Mouse (Mus musculus) kidney, adult 18-20 months (tissue): ENCODE measurements around the gene Sirpa.

Experiments used
- DNase-seq: peaks from one replicate; pipeline ENCODE4 v3.0.0; 2021

The Sirpa gene

DNA sequence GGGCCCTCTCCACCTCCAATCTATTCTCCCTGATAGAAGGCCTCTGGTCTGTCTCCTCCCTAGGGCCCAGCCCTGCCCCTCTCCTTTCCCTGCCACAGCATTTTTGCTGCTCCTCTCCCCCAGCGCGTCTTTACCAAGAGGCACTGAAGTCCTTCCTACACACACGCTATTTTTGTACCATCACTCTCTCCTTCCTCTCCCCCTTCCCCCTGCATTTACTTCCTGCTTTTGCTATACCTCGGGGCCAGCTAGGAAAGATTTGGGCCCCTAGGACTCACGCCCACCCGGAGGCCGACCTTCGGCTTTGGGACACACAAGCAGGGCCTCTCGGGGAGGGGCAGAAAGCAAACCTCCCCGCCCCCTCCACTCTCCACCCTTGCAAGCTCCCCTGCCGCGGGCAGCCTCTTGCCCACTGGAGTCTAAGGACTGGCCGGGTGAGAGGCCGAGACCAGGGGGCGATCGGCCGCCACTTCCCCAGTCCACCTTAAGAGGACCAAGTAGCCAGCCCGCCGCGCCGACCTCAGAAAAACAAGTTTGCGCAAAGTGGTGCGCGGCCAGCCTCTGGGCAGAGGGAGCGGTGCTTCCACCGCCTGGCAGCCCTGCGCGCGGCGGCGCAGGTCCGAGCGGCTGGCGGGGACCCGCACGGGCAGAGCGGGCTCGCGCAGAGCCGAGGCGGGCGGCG is at the start of gene Sirpa:
Gene Sirpa, plus strand, starts transcription at position 377 of the 682 bp plus-strand sequence.
- peak; percentile 82 for DNase-seq

DNA sequence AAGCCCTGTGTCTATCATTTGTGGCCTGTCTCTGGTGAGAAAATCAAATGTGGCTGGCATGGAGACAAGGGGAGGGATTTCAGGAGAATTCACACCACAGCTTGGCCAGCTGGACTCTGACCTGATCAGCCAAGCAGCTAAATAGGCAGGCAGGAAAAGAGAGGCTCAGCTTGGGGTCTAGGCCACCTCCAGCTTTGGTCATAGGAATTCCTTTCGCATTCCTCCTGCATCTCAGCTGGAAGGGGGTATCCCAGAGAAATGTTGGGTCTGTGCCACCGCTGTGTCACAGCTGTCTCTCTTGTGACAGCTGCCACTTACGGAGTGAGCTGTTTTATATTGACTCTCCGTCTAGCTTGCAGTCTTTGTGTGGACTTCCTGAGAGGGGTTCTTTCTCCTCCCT is 48.2 kb upstream of the Sirpa start:
- peak; percentile 75 for DNase-seq

DNA sequence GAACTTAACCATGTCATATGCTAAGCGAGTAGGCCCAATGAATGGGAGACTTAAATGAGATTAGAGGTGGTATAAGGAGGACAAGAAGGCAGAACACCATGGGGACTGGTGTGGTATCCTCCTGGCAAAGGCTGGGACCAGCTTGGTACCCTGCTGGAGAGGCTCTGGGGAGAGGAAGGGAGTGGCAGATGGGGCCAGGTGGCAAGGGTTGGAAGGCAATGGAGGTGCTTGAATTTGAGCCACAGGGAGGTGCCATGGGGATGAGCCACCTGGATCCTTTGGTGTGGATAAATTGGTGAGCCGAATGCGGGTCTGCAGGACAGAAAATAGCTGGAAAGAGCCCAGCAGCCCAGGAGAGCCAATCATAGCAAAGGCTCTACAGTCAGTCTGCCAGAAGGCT is 47.7 kb upstream of the Sirpa start:
- no peak for DNase-seq

DNA sequence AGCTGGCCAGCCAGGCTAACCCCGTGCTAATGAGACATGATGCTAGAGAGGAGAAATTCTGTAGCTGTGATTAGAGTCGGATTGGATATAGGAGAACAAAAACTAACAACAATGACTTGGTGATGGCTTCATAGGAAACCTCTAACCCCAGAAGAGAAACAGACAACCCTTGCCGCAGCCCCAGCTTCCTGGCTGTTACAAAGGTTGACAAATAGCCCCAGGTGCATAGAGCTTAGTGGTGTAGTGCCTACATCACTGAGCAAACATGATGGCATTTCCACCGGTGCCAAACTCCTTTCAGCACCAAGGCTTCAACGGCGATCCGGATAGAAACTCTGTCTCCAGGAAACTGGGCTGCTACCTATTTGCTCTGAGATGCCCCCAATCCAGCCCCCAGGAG is 47.0 kb upstream of the Sirpa start:
- no peak for DNase-seq

DNA sequence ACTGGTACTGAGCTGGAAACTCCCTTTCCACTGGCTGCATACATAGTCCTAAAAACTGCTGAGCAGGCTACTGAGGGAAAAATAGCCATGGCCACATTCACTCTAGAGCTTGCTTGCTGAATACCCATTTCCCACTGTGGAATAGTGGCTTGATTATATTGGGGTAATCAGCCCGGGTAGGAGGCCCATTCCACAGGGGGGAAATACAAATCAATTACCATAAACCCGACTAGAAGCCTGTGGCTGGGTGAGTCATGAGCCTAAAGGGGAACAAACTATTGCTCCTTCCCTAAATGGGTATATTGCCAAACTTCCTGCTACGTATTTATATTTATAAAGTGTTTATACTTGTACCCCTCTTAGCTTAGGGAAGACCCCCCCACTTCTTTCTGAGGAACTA is 45.9 kb upstream of the Sirpa start:
- no peak for DNase-seq

DNA sequence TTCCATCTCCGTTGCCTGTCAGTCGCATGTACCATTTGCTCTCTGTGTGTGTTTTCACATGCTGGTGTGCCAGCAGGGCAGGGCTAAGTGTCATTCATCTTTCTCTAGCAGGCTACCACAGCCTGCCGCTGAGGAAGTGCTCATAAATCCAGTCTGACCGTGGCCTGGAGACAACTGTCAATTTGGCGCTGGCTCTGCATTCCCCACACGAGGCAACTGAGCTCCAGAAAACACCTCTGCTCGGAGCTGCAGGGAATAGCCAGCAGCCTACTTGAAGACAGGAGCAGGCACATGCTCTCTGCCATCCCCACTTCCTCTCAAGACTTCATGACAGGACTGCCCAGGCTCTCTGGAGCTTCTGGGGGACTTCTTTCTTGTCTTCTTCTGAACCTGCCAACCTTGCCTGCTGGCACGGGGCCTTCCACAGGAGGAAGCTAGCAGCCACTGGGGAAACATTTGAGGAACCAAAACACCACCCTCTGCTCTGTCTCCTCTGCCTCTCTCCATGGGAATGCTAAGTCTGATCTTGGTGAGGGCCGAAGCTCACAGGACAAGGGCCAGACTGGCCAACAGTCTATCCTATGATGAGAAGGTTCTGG is 43.0 kb upstream of the Sirpa start:
- DNase-seq: no peak

DNA sequence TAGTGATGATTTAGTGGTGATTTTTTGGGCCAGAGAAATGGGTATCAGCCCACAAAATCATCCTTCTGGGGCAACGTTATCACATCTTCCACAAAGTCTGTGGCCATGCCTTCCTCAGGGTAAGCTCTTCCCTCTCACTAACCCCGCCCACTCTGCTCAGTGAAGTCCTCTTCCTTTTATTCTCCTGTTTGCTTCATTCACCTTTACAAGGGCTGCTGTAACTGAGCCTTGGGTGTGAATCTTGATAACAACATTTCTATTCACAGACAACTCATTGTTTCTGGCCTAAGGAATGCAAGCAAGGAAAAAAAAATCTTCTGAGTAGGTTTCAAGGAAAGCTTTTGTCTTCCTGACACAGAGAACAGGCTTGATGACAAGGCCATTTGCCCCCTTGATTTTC is 41.9 kb upstream of the Sirpa start:
- no peak for DNase-seq

DNA sequence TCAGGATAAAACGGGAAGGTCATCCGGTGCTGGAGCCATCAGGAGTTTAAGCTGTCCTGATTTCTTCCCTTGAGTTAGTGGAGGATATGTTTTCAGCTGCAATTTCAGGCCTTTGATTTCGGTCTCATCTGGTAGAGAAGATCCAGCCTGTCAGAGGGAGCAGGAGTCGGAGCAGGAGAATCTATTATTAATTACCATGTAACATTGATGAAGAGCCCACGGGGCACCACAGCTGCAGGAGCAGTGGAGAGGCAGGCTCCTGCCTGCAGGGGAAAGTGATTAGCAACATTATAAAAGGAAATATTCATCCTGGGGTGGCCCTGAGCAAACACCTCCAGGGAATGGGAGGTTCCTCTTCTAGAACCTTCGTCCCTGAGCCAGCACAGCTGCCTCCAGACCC is 36.6 kb upstream of the Sirpa start:
- no peak for DNase-seq

DNA sequence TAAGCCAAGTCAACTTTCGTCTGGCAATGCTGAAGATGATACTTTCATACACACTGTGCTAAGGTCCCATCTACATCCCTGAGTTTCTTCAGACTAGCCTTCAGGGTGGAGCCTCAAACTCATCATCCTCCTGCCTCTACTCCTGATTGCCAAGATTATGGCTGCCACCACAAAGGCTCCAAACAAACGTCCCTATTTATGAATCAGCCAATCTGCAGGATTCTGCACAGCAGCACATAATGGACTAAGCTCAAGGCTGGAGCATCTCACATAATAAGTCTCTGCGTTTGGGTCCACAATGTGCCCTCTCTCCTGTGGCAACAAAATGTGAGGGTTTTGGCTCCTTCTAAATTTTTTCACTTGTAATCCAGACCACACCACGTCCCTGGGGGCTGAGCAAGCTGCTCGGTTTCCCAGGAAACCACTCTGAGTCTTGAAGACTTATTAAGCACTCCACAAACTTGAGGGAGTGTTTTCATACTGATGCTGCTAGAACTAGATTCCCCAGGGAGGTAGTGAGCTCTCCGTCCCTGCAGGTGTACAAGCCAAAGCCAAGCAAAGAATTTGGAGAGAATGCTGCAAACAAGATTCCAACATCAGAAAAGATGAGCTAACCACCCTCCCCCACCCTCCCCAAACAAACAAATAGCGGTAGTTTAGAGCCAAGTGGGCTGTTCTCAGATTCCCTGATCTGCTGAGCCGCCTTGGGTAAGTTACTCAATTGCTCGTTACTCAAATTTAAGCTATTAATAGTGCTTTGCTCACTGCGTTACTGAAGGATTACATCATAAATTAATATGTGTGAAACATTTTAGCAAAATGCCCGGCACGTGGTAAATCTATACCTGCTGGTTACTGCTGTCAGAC is 34.4 kb upstream of the Sirpa start:
- no peak for DNase-seq

DNA sequence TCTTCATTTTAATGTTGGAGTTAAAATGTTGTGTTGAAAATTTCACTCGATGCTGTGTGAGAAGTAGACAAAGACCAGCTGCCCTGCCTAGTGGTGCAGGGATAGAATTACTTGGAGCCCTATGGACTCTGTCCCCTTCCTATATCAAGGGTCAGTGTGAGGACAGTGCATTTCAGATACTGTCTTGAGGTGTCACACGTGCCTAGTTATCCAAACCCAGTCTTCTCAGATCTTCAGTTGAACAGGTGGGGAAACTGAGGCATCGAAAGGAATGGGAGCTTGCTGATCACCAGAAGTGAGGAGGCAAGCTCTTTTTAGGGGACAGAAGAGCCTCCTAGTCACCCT is 33.8 kb upstream of the Sirpa start:
- DNase-seq: no peak

DNA sequence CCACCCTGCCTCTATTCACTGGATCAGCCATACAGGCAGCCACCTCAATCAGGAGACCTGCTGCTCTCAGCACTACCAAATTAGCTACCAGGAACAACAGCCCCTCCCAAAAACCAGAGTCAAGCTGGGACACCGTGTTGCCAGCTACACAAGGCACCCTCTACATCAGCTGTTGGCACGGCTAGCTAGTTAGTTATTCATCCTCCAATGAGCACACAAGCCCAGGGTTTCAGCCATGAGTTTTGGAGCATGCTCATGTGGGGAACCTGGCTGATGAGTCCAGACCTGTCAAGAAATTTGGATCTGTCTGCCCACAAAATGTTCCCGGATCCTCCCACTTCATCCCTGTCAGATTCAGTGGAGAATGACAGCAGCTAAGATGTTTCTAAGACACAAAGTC is 30.8 kb upstream of the Sirpa start:
- DNase-seq: no peak

DNA sequence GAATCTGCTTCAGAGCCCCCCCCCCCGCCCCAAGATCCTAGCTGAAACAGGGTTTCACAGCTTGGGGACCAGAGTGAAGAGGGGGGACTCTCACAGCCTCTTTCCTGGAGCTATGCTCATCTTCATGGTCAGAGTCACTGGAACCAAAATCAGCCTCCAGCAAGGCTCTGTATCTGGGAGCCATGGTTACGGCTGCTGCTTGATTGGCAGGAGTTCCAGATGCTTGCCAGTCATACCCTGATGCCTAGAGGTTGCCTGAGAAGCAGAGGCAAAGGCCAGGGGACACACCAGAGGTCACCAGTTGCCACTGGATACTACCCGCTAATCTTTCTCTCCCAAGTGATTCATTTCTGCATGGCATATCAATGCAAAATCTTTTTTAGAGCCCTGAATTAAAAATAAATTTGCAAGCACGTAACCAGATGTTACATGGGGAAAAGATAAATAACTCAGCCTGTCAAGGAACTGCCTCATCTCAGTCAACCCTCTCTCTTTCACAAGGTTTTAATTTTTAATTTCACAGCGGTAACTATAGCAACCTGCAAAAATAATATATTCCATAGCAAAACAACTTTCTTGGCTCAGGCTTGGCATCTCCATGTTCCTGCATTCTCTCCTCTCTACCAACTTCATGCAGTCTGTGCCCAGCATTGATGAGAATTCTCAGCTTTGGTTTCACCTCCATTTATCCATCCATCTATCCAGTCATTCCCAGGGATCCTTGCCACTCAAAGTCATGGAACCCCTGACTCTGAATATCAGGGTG is 28.5 kb upstream of the Sirpa start:
- DNase-seq: no peak

DNA sequence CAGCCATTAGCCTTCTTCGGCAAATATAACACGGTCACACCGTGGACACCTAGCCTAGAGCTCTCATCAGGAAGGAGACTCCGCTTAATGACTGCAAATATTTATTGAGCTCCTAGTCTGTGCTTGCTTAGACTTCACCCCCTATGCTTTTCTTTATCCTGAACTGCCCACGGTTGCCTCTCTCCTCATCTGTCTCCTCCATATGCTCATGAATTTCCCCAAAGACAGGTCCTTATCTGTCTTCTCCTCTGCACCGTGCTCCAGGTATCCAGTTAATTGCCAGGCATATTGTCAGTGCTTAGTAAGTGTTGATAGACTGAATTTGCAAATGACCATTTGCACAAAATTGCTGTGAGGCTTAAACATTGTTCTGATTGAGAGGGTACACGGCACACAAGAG is 23.5 kb upstream of the Sirpa start:
- no peak for DNase-seq

DNA sequence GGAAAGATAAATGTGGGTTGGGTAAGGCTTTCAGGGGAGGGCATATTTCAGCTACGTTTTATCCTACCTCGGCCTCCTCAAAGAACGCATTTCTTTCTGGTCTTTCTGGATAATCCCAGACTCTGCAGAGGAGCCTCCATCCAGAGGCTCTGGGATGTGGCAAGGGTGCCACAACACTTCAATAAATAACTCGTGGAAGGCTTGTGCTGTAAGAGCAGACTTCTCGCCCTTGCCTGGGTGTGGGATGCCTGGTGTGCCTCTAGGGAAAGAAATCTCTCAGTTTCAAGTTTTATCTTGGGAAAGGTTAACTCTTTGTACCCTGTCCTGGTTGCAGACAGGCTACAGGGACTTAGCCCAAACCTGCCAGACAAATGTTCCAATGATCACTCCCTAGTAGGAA is 23.1 kb upstream of the Sirpa start:
- no peak for DNase-seq

DNA sequence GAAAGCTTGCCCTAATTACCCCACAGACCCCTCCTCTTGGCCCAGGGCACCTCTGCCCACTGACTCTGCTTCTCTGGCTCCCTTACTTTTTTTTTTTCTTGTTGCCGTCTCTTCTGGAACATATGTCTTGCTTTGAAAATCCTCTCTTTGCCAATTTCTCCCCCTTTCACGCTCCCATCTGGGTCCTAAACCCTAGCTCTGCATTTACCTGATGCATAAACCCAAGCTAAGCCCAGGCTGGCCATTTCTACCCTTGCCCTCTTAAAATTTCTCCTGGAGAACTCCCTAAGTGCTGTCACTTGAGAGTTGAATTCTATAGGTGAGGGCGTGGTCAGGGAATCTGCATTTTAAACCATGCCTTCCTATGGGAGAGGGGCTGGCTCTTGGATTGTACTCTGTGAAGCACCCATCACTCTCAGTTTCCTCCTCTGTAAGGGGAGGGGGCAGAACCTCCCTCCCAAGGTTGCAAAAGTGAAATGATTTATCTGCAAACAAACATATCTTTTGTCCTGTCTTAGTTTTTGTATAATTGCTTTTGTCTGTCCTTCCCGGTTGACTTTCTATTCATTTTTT is 18.8 kb upstream of the Sirpa start:
- DNase-seq: no peak

DNA sequence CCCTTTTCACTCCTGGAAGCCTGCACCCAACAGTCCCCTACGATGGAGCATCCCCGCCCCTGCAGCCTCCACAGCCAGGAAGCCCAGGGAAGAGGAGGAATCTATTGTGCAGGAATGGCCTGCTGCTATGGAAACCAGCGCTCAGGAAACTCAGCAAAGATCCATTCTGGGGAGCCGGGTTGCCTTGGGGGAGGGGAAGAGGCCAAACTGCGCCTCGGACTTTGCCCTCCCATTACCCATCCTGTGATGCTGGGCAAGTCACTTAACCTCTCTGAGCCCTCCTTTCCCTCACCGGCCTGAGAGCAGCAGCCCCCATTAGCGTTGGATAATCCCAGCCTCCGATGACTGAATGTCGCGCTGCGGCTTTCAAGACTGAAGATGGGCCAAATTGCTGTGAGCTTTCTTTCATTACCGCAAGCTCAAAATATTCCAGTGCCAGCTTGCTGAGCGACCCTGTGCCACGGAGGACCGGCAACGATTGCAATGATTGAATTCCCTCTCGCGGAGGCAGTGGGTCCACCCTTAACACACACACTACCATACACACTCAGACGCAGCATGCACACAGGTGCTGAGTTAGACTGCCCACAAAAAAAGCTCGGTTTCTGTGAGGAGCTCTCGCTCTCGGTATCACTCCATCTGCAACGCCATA is 18.1 kb upstream of the Sirpa start:
- no peak for DNase-seq

DNA sequence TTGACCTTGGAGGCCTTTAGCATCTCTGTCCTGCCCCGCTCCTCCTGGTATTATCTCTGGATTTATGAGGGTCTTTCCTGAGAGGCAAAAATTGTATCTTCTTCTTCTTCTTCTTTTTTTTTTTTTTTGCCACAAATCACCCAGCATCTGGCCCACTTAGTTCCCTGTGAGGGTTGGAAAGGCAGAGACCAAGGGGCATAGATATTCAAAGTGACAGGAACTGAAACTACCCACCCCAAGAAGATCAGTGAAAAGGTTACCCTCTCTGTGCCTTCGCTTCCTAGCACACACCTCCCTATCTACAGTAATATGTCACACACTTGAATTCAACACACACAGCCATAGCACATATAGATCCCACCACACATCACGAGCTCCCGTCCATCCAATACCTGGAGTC is 17.5 kb upstream of the Sirpa start:
- no peak for DNase-seq

DNA sequence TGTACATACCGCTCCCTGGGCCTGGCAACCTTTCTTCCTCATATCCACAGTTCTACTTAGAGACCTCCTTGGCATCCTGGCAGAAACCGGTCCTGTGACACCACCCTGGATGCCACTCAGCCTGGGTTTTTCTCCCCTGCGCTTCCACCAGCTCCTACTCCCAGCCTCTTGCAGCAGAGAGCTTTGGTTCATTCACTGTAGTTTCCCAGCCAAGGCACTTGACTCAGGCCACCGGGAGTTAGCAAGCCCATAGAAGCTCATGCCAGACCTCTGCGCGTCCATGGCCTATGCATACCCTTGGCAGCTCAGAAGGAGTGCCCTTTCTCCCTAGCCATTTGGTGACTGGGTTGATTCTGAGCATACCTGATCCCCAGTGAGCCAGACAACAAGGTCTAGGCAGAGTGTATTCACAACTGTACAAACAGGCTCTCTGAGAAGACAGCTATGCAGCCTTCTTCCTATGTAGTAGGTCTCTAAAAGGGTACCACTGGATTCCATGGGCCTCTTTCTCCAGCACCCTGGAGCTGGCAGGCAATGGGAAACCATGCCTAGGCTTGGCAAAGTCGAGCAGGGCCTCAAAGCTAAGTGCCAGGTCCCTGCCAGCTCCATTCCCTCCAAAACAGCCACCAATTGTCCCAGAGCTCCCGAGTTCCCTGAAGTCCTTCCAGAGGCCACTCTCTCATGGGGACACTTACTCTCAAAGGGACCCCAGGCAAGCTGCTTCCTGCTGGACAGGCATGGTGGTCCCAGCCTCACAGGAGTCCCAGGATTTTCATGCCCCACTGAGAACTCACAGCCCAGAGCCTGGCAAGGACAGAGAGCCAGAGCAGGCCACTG is 15.8 kb upstream of the Sirpa start:
- DNase-seq: no peak

DNA sequence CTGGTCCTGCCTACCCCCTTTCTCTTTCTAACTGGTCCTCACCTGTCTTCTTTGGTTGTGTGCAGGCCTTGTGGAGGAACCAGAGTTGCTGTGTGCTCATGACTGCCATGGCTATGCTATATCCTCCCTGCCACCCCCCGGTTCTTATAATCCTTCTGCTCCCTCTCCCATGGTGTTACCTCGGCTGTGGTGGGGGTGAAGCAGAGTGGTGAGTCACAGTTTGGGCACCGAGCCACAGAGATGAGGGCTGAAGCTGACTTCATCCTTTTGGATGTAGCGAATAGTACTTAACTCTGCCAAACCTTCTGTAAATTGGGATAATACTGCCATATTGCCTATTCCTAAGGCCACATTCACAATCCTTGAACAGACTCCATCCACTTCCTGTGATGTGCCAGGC is 12.0 kb upstream of the Sirpa start:
- DNase-seq: no peak

DNA sequence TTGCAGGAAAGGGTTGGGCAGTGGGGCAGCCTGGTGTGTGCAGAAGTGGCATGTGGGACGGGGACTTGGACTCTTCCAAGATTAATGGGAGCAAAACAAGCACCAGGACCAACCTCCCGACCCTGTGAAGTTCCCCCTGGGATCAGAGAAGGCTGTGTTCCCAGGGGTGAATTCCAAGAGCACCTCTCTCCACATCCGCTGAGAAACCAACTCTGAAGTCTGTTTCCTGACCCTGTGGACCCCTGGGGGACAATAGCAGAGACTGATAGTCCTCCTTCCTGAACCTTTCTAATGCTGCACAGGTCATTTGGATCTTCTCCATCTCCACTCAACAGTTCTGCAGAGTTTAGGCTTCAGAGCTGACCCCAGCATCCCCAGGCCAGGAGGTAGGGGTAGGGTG is 10.8 kb upstream of the Sirpa start:
- no peak for DNase-seq

DNA sequence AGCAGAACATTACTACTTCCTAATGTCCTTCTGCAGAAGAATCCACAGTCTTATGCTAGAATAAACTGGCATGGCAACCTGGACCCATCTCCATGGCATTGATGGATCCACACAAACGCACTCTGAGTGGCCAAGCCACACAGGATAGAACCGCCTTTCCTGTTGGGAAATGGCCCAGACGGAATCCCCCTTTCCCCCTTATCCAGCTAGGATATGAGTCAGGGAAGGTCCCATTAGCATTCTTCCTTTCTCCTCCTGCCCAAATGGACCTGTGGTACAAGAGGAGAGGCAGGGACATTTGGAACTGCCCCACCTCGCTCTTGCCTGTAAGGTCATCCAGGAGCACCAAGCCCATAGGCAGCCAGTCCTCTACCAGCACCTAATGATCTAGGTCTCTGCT is 10.4 kb upstream of the Sirpa start:
- DNase-seq: no peak

DNA sequence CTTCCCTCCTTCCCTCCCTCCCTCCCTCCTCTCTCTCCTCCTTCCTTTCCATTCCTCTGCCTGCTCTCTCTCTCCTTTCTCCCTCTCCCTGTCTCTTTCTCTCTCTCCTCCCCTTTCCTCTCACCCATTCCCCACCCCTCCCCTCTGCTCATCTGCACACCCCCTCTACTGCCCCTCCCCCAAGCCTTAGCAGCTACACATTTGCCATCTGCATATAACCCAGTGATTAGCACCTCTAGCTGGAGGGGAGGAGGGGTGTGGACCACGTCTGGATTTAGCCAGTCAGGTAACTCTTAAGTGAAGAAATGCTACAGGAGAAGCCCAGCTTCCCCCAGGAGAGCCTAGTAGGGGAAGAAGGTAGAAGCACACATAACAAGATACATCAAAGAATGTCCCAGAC is 7.7 kb upstream of the Sirpa start:
- DNase-seq: no peak
